Mouse (Mus musculus): ENCODE results near the gene Gbgt1. TPM values are rescaled to one million over a fixed set of nuclear protein-coding genes. Genes with fewer than 3 reads are reported as not detected.

Gbgt1 gene
- polyA plus RNA-seq, 1 experiment from 2014 or later: 0.56 TPM

DNA sequence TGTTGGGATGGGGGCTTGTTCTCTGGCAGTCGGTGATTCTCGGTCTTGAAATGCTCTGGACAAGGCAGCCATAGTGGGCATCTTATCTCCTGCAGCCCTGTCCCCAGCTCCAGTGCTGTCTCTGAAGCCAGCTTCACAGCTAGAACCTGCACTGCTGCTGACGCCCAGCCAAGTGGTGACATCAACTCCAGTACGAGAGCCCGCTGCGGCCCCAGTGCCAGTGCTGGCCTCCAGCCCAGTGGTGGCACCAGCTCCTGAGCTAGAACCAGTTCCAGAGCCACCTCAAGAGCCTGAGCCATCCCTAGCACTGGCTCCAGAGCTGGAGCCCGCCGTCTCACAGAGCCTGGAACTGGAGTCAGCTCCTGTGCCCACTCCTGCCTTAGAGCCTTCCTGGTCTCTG lies 47.2 kb downstream of the Gbgt1 start:
- WGBS: 86% methylated on average over 8 of the region's 8 CpGs
- H3K4me1 ChIP-seq: peaks cover 17% of the 10 kb centered on the region
- no peak for ATAC-seq (ENCODE audit: insufficient number of reproducible peaks, low FRiP score, low TSS enrichment, low read depth)

DNA sequence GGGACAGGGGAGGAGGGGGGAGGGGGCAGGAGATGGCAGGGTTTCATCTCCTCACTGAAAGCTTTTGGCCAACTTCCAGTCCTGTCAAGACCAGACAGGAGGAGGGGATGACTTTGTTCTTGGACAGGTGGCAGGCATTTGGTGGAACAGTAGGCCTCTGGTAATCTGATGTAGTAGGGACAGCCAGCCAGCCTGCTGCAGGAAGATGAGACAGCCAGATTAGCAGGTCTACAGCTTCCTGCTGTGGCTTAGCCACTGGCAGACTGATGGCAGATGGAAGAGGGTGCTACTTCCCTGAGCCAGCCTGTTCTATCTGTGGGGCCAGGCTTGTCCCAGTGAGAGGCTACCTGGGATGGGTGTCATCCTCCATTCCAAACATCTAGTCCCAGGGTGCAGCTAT lies 49.3 kb downstream of the Gbgt1 start:
- Histone ChIP-seq H3K4me2 (no peak overlapping the region), H3K4me1 (peaks cover 4% of the 10 kb centered on the region; the same call in 1 of the 2 replicates), H3K9me3 (no peaks in the 10 kb centered on the region), H3K4me3 (no peak overlapping the region), H3K27ac (no peak overlapping the region), H3K27me3 (no peaks in the 10 kb centered on the region), H3K9ac (no peak overlapping the region), H3K36me3 (peaks cover 92% of the 10 kb centered on the region)
- no peak for ATAC-seq (ENCODE audit: insufficient number of reproducible peaks, low FRiP score, low TSS enrichment, low read depth)

More for the DNA sequence above, 47.2 kb downstream of the Gbgt1 start:
- no peak overlapping the region for H3K9ac ChIP-seq
- peaks cover 77% of the 10 kb centered on the region for H3K36me3 ChIP-seq
- no peak overlapping the region for H3K4me2 ChIP-seq
- no peaks in the 10 kb centered on the region for H3K27me3 ChIP-seq
- no peaks in the 10 kb centered on the region for H3K9me3 ChIP-seq
- H3K27ac ChIP-seq: no peak overlapping the region
- H3K4me3 ChIP-seq: no peak overlapping the region

DNA sequence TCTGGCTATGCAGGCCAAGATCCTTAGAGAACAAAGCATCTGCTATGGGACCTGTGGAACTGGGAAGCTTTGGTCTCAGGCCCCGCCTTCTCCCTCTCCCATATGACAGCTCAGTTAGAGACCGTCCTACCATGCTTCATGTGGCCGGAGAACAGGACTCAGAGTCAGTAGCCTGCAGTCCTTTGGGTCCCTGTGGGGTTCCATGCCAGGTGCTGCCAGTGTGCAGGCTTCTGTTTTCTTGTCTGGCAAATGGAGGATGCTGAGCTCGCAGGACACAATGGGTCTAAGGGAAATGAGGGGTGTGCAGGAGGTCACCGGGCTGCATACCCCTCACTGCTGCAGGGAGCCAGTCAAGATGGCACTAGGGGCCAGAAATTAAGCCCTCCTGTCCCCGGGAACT lies 49.9 kb downstream of the Gbgt1 start:
- WGBS: 71% methylated on average over 6 of the region's 6 CpGs
- ATAC-seq (ENCODE audit: insufficient number of reproducible peaks, low FRiP score, low TSS enrichment, low read depth): no peak
- Histone ChIP-seq H3K27me3 (no peaks in the 10 kb centered on the region), H3K4me1 (peaks cover 4% of the 10 kb centered on the region; the same call in 1 of the 2 replicates), H3K9ac (no peak overlapping the region), H3K27ac (no peak overlapping the region), H3K9me3 (no peaks in the 10 kb centered on the region), H3K4me2 (no peak overlapping the region), H3K4me3 (no peak overlapping the region), H3K36me3 (peaks cover 94% of the 10 kb centered on the region)

DNA sequence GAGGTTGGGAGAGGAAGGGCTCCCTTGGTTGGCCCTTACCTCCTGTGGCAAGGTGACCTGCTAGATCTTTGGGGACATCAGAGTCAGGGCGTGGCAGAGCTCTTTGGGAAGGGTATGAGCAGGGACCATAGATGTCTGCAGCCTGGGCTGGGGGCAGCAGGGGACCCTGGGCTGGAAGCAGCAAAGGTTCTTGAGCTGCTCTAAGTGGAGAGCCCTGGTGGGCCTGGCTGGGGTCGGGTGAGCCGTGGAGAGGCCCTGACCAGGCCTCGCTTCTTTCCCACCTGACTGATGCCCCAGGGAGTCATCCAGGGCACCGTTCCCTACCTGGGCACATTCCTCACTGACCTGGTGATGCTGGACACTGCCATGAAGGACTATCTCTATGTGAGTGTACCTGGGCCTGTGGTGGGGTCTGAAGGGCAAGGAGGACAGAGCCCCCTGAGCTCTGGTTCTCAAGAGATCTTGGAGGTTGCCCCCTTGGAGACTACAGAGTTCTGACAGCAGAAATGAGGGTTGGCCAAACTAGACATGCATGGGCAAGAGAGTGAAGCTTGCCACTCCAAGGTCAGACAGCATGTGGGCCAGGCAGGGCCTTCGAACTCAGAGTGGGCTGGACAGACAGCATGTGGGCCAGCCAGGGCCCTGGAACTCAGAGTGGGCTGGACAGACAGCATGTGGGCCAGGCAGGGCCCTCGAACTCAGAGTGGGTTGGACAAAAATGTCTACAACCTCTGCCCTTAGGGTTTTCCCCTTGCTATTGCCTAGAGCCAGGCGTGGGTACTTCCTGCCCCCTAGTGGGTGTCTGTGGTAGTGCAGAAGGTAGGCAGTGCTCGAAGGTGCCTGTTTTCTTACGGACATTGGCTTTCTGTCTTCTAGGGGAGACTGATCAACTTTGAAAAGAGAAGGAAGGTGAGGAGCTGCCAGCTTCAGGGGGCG lies 50.8 kb downstream of the Gbgt1 start:
- no peak overlapping the region for H3K4me3 ChIP-seq
- H3K4me1 ChIP-seq: peaks cover 4% of the 10 kb centered on the region; the same call in 1 of the 2 replicates
- H3K36me3 ChIP-seq: peaks cover 94% of the 10 kb centered on the region
- H3K9me3 ChIP-seq: no peaks in the 10 kb centered on the region
- no peak overlapping the region for H3K4me2 ChIP-seq
- H3K27ac ChIP-seq: no peak overlapping the region
- H3K27me3 ChIP-seq: no peaks in the 10 kb centered on the region
- 53% methylated on average over 11 of the region's 11 CpGs for WGBS
- H3K9ac ChIP-seq: no peak overlapping the region
- no peak for ATAC-seq (ENCODE audit: insufficient number of reproducible peaks, low FRiP score, low TSS enrichment, low read depth)

DNA sequence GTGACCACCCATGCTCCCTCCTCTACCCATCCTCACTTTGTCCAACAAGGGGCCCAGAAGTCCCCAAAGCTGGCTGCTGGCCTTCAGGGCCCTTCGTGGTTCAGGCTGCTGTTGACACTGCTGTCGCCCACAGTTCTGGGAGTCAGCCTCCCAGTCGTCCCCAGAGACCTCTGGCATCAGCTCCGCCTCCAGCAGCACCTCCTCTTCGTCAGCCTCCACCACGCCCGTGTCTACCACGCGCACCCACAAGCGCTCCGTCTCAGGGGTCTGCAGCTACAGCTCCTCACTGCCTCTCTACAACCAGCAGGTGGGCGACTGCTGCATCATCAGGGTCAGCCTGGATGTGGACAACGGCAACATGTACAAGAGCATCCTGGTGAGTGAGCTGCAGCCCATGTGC lies 52.5 kb downstream of the Gbgt1 start:
- no peak overlapping the region for H3K27ac ChIP-seq
- no peaks in the 10 kb centered on the region for H3K27me3 ChIP-seq
- H3K36me3 ChIP-seq: peaks cover 94% of the 10 kb centered on the region
- no peaks in the 10 kb centered on the region for H3K9me3 ChIP-seq
- H3K9ac ChIP-seq: no peak overlapping the region
- peaks cover 4% of the 10 kb centered on the region; the same call in 1 of the 2 replicates for H3K4me1 ChIP-seq
- no peak overlapping the region for H3K4me2 ChIP-seq
- no peak overlapping the region for H3K4me3 ChIP-seq
- WGBS: 92% methylated on average over 13 of the region's 13 CpGs
- ATAC-seq (ENCODE audit: insufficient number of reproducible peaks, low FRiP score, low TSS enrichment, low read depth): no peak

DNA sequence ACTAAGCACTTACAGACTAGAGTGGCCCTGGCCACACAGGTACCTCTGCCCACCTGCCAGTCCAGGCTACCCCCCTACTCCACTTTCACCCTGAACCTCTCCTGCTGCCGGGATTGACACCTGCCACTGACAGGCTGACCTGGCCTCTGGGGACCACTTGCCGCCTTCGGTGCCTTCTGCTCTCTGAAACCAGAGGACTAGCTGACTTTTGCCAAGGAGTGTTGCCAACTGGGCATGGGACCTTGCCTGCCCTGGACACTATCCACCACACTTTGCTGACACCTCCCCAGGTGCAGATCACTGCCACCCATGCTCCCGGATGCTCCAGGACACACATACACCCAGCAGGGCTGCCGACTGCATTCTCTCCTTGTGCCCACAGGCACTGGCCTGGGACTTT lies 55.6 kb downstream of the Gbgt1 start:
- H3K9me3 ChIP-seq: no peaks in the 10 kb centered on the region
- no peak overlapping the region for H3K4me2 ChIP-seq
- 88% methylated on average over 5 of the region's 5 CpGs for WGBS
- peaks cover 4% of the 10 kb centered on the region; the same call in 1 of the 2 replicates for H3K4me1 ChIP-seq
- no peak overlapping the region for H3K9ac ChIP-seq
- H3K36me3 ChIP-seq: peaks cover 67% of the 10 kb centered on the region
- no peak for ATAC-seq (ENCODE audit: insufficient number of reproducible peaks, low FRiP score, low TSS enrichment, low read depth)
- H3K4me3 ChIP-seq: no peak overlapping the region
- no peak overlapping the region for H3K27ac ChIP-seq
- no peaks in the 10 kb centered on the region for H3K27me3 ChIP-seq

Other genes with a start within 250 kb of the Gbgt1 start
- gene Ppp1r26, start 50.1 kb upstream of the Gbgt1 start, polyA plus RNA-seq (2015; fragmentation: Nextera tagmentation; extraction: Ambion mirVana): 4.3 and 5.0 TPM in 2 replicates
- gene 1700007K13Rik, start 30.6 kb upstream of the Gbgt1 start, polyA plus RNA-seq (2015; fragmentation: Nextera tagmentation; extraction: Ambion mirVana): 0.89 and 1.1 TPM in 2 replicates
- gene Mrps2, start 28.8 kb upstream of the Gbgt1 start, polyA plus RNA-seq (2015; fragmentation: Nextera tagmentation; extraction: Ambion mirVana): 50.3 and 51.3 TPM in 2 replicates
- 1.9 and 4.5 TPM in 2 replicates for gene Gm10134, start 9.2 kb downstream of the Gbgt1 start, polyA plus RNA-seq (2015; fragmentation: Nextera tagmentation; extraction: Ambion mirVana)
- 50.3 and 50.7 TPM in 2 replicates for gene Ralgds, start 16.2 kb downstream of the Gbgt1 start, polyA plus RNA-seq (2015; fragmentation: Nextera tagmentation; extraction: Ambion mirVana)
- 0.35 TPM in 1 of 2 replicates, not detected in the other for gene Cel, start 66.5 kb downstream of the Gbgt1 start, polyA plus RNA-seq (2015; fragmentation: Nextera tagmentation; extraction: Ambion mirVana)
- 41.8 and 44.1 TPM in 2 replicates for gene Gtf3c5, start 86.9 kb downstream of the Gbgt1 start, polyA plus RNA-seq (2015; fragmentation: Nextera tagmentation; extraction: Ambion mirVana)
- 0.14 and 0.45 TPM in 2 replicates for gene Gfi1b, start 125.1 kb downstream of the Gbgt1 start, polyA plus RNA-seq (2015; fragmentation: Nextera tagmentation; extraction: Ambion mirVana)
- 15.7 TPM in 2 replicates for gene Tsc1, start 144.3 kb downstream of the Gbgt1 start, polyA plus RNA-seq (2015; fragmentation: Nextera tagmentation; extraction: Ambion mirVana)
- 1.1 and 1.2 TPM in 2 replicates for gene Spaca9, start 202.8 kb downstream of the Gbgt1 start, polyA plus RNA-seq (2015; fragmentation: Nextera tagmentation; extraction: Ambion mirVana)
- 0.58 and 0.94 TPM in 2 replicates for gene Ak8, start 203.3 kb downstream of the Gbgt1 start, polyA plus RNA-seq (2015; fragmentation: Nextera tagmentation; extraction: Ambion mirVana)